Mouse (Mus musculus): Measurements from ENCODE around the gene Lkaaear1.

- TF ChIP-seq HCFC1 (IDR thresholded peaks at IDR 0.05; ENCODE audit: borderline replicate concordance, insufficient read depth, low read length) (no peak), ZC3H11A (IDR thresholded peaks at IDR 0.05; ENCODE audit: borderline replicate concordance, low read depth, low read length) (no peak), ZNF384 (IDR thresholded peaks at IDR 0.05; ENCODE audit: low read depth, low read length) (no peak), MAFK (IDR thresholded peaks at IDR 0.05; ENCODE audit: insufficient read depth, low read depth, low read length) (no peak)
Measured at GRCm38 (mm10) chr2:181653065-181653464, 45.2 kb downstream of the Lkaaear1 start.

Measured in ES-E14 (cell line).